Mouse (Mus musculus): ENCODE results near the gene Purb. TPM values are rescaled to one million over a fixed set of nuclear protein-coding genes. Genes with fewer than 3 reads are reported as not detected.

Purb gene
- 12.6 and 13.0 TPM in 2 replicates for polyA plus RNA-seq (2015; fragmentation: Nextera tagmentation; extraction: Ambion mirVana)

GRCm38 (mm10) chr11:6475867-6476484 lies at the start of gene Purb:
TSS of gene Purb (minus strand) at chr11:6475917.
- WGBS: under 1% methylated on average over 42 of the region's 76 CpGs
- no peaks in the 10 kb centered on the region for H3K9me3 ChIP-seq
- peaks cover 30% of the 10 kb centered on the region for H3K4me1 ChIP-seq (replicated peaks)
- ATAC-seq (ENCODE audit: low FRiP score): peak; percentile 94
- peak within 1 kb of the TSS; percentile 88 for H3K4me2 ChIP-seq
- H3K36me3 ChIP-seq: no peaks in the 10 kb centered on the region
- no peaks in the 10 kb centered on the region for H3K27me3 ChIP-seq
- H3K4me3 ChIP-seq: peak within 1 kb of the TSS; percentile 100
- peak within 1 kb of the TSS; percentile 99 for H3K9ac ChIP-seq
- H3K27ac ChIP-seq: peak within 1 kb of the TSS; percentile 97

GRCm38 (mm10) chr11:6525241-6525640 lies 49.5 kb upstream of the Purb start:
- H3K27me3 ChIP-seq: no peaks in the 10 kb centered on the region
- H3K4me2 ChIP-seq: no peak overlapping the region
- H3K27ac ChIP-seq: no peak overlapping the region
- H3K4me3 ChIP-seq: no peak overlapping the region
- 63% methylated on average over 1 of the region's 1 CpGs for WGBS
- H3K36me3 ChIP-seq: peaks cover 32% of the 10 kb centered on the region
- ATAC-seq (ENCODE audit: low FRiP score): no peak
- H3K4me1 ChIP-seq (replicated peaks): peaks cover 20% of the 10 kb centered on the region
- H3K9ac ChIP-seq: no peak overlapping the region
- no peaks in the 10 kb centered on the region for H3K9me3 ChIP-seq

- Histone ChIP-seq H3K4me2 (no peak overlapping the region), H3K4me3 (no peak overlapping the region), H3K9ac (no peak overlapping the region), H3K36me3 (peaks cover 32% of the 10 kb centered on the region), H3K9me3 (no peaks in the 10 kb centered on the region), H3K27ac (no peak overlapping the region), H3K4me1 (replicated peaks) (peaks cover 20% of the 10 kb centered on the region), H3K27me3 (no peaks in the 10 kb centered on the region)
- ATAC-seq (ENCODE audit: low FRiP score): no peak
- 89% methylated on average over 4 of the region's 4 CpGs for WGBS
These were observed 49.1 kb upstream of the Purb start for GRCm38 (mm10) chr11:6524880-6525238.

GRCm38 (mm10) chr11:6524165-6524879 lies 48.6 kb upstream of the Purb start:
- H3K9ac ChIP-seq: no peak overlapping the region
- H3K36me3 ChIP-seq: peaks cover 32% of the 10 kb centered on the region
- H3K27ac ChIP-seq: no peak overlapping the region
- no peaks in the 10 kb centered on the region for H3K27me3 ChIP-seq
- ATAC-seq (ENCODE audit: low FRiP score): no peak
- no peak overlapping the region for H3K4me2 ChIP-seq
- no peaks in the 10 kb centered on the region for H3K9me3 ChIP-seq
- 93% methylated on average over 8 of the region's 8 CpGs for WGBS
- H3K4me1 ChIP-seq (replicated peaks): peaks cover 20% of the 10 kb centered on the region
- no peak overlapping the region for H3K4me3 ChIP-seq

- no peak for ATAC-seq (ENCODE audit: low FRiP score)
- 66% methylated on average over 1 of the region's 1 CpGs for WGBS
These were observed 48.0 kb upstream of the Purb start for GRCm38 (mm10) chr11:6523662-6524088.

GRCm38 (mm10) chr11:6522782-6523525 lies 47.2 kb upstream of the Purb start:
- peaks cover 32% of the 10 kb centered on the region for H3K36me3 ChIP-seq
- H3K9me3 ChIP-seq: no peaks in the 10 kb centered on the region
- H3K27ac ChIP-seq: no peak overlapping the region
- ATAC-seq (ENCODE audit: low FRiP score): no peak
- no peaks in the 10 kb centered on the region for H3K27me3 ChIP-seq
- H3K4me2 ChIP-seq: no peak overlapping the region
- H3K4me1 ChIP-seq (replicated peaks): peaks cover 16% of the 10 kb centered on the region
- WGBS: 77% methylated on average over 9 of the region's 9 CpGs
- no peak overlapping the region for H3K9ac ChIP-seq
- no peak overlapping the region for H3K4me3 ChIP-seq

More at GRCm38 (mm10) chr11:6523662-6524088, 48.0 kb upstream of the Purb start:
- H3K4me1 ChIP-seq (replicated peaks): peaks cover 20% of the 10 kb centered on the region
- H3K27ac ChIP-seq: no peak overlapping the region
- H3K4me2 ChIP-seq: no peak overlapping the region
- H3K27me3 ChIP-seq: no peaks in the 10 kb centered on the region
- H3K9me3 ChIP-seq: no peaks in the 10 kb centered on the region
- no peak overlapping the region for H3K4me3 ChIP-seq
- H3K9ac ChIP-seq: no peak overlapping the region
- H3K36me3 ChIP-seq: peaks cover 32% of the 10 kb centered on the region

- Histone ChIP-seq H3K27me3 (no peaks in the 10 kb centered on the region), H3K9ac (no peak within 1 kb of the TSS), H3K4me2 (no peak within 1 kb of the TSS), H3K9me3 (no peaks in the 10 kb centered on the region), H3K4me3 (no peak within 1 kb of the TSS), H3K36me3 (peaks cover 21% of the 10 kb centered on the region), H3K27ac (no peak within 1 kb of the TSS), H3K4me1 (replicated peaks) (no peaks in the 10 kb centered on the region)
- ATAC-seq (ENCODE audit: low FRiP score): no peak
- 88% methylated on average over 7 of the region's 7 CpGs for WGBS
These were observed 44.9 kb upstream of the Purb start, which contains the start of gene Myo1g for GRCm38 (mm10) chr11:6520507-6521173. TSS of gene Myo1g (minus strand) at chr11:6520965.

- H3K27ac ChIP-seq: no peak overlapping the region
- H3K27me3 ChIP-seq: no peaks in the 10 kb centered on the region
- no peak overlapping the region for H3K4me3 ChIP-seq
- peaks cover 10% of the 10 kb centered on the region for H3K36me3 ChIP-seq
- 75% methylated on average over 11 of the region's 11 CpGs for WGBS
- H3K9ac ChIP-seq: no peak overlapping the region
- no peaks in the 10 kb centered on the region for H3K4me1 ChIP-seq (replicated peaks)
- no peaks in the 10 kb centered on the region for H3K9me3 ChIP-seq
- no peak overlapping the region for H3K4me2 ChIP-seq
- ATAC-seq (ENCODE audit: low FRiP score): no peak
These were observed 43.8 kb upstream of the Purb start for GRCm38 (mm10) chr11:6519491-6520033.

- no peak overlapping the region for H3K4me2 ChIP-seq
- H3K4me1 ChIP-seq (replicated peaks): no peaks in the 10 kb centered on the region
- no peaks in the 10 kb centered on the region for H3K27me3 ChIP-seq
- H3K36me3 ChIP-seq: no peaks in the 10 kb centered on the region
- WGBS: 50% methylated on average over 7 of the region's 7 CpGs
- no peaks in the 10 kb centered on the region for H3K9me3 ChIP-seq
- H3K27ac ChIP-seq: no peak overlapping the region
- H3K9ac ChIP-seq: no peak overlapping the region
- no peak overlapping the region for H3K4me3 ChIP-seq
- no peak for ATAC-seq (ENCODE audit: low FRiP score)
These were observed 39.1 kb upstream of the Purb start for GRCm38 (mm10) chr11:6514837-6515236.

GRCm38 (mm10) chr11:6508269-6508876 lies 32.7 kb upstream of the Purb start:
- ATAC-seq (ENCODE audit: low FRiP score): no peak
- 52% methylated on average over 1 of the region's 1 CpGs for WGBS
- H3K4me2 ChIP-seq: no peak overlapping the region
- no peak overlapping the region for H3K4me3 ChIP-seq
- H3K9ac ChIP-seq: no peak overlapping the region
- H3K9me3 ChIP-seq: no peaks in the 10 kb centered on the region
- no peaks in the 10 kb centered on the region for H3K36me3 ChIP-seq
- no peaks in the 10 kb centered on the region for H3K27me3 ChIP-seq
- no peak overlapping the region for H3K27ac ChIP-seq
- no peaks in the 10 kb centered on the region for H3K4me1 ChIP-seq (replicated peaks)

GRCm38 (mm10) chr11:6506516-6506915 lies 30.8 kb upstream of the Purb start:
- no peaks in the 10 kb centered on the region for H3K27me3 ChIP-seq
- H3K9me3 ChIP-seq: no peaks in the 10 kb centered on the region
- 91% methylated on average over 9 of the region's 9 CpGs for WGBS
- H3K4me3 ChIP-seq: no peak overlapping the region
- no peak overlapping the region for H3K9ac ChIP-seq
- no peak overlapping the region for H3K27ac ChIP-seq
- no peaks in the 10 kb centered on the region for H3K36me3 ChIP-seq
- H3K4me2 ChIP-seq: no peak overlapping the region
- no peak for ATAC-seq (ENCODE audit: low FRiP score)
- H3K4me1 ChIP-seq (replicated peaks): no peaks in the 10 kb centered on the region
